Mouse (Mus musculus) retina, embryonic 14.5 days (tissue): Measurements from ENCODE around the gene Gm8127.
"Not testable (repeated sequence)": the region's sequence is repeated elsewhere in the genome, so short reads cannot be mapped to it uniquely, and the experiment has no call there.

Experiments used
- DNase-seq: peaks from one replicate; pipeline ENCODE4 v3.0.0-alpha.2; 2015; ENCODE audit warnings: low spot score

The Gm8127 gene

DNA sequence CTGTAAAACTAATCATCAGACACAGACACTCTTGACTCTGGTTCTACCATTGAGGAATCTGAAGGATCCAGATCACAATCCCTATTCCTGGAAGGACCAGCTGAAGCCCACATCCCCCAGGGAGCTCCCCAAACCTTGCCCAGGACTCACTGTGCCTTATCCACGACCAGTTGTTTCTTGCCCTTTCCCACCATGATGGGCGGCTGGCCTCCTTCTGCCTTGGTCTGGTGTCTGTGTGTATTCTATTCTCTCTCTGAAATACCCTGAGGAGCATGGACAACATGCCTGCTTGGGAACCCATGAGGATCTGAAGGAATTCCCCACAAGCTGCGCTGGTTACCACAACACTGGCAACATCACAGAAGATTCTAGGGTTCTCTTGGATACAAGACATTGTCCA lies at the start of gene Gm8127:
TSS of gene Gm8127 (minus strand) at position 330 of the 400 bp plus-strand sequence.
- DNase-seq, result not testable (repeated sequence)

DNA sequence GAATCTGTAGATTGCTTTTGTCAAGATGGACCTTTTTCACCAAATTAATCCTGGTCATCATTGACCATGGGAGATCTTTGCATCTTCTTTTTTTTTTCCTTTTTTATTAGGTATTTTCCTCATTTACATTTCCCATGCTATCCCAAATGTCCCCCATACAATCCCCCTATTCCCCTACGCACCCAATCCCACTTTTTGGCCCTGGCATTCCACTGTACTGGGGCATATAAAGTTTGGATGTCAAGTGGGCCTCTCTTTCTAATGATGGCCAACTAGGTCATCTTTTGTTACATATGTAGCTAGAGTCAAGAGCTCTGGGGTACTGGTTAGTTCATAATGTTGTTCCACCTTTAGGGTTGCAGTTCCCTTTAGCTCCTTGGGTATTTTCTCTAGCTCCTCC lies 44.0 kb upstream of the Gm8127 start:
- not testable (repeated sequence) for DNase-seq

- DNase-seq, result not testable (repeated sequence)
Measured at GRCm38 (mm10) chr14:43331362-43331880, 37.8 kb upstream of the Gm8127 start.

- DNase-seq, result not testable (repeated sequence)
Measured at GRCm38 (mm10) chr14:43328603-43329002, 35.0 kb upstream of the Gm8127 start.

GRCm38 (mm10) chr14:43319516-43319915 lies 25.9 kb upstream of the Gm8127 start:
- DNase-seq, result not testable (repeated sequence)

GRCm38 (mm10) chr14:43278681-43279080 lies 15.0 kb downstream of the Gm8127 start:
- not testable (repeated sequence) for DNase-seq

DNA sequence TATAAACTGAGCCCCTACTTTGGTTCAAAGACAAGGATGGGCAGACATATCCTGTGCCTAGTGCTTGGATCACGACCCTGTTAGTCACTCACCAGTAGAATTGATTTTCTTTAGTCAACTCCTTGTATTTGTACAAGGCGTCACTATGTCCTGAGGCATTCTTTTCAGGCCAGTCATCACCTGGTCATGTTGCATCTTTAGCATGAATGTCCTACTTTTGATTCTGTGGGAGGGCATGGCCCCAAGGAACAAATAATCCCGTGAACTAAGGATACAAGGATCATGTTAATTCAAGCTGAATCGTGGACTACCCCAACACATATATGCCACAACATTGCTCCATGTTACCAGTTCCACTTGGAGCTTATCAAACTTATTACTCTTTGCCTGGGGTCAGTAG lies 15.5 kb downstream of the Gm8127 start:
- DNase-seq, result not testable (repeated sequence)

GRCm38 (mm10) chr14:43277468-43277867 lies 16.2 kb downstream of the Gm8127 start:
- DNase-seq, result not testable (repeated sequence)

- DNase-seq, result not testable (repeated sequence)
Measured at GRCm38 (mm10) chr14:43275752-43276151, 17.9 kb downstream of the Gm8127 start.

GRCm38 (mm10) chr14:43274986-43275511 lies 18.6 kb downstream of the Gm8127 start, which contains the start of gene Gm9732:
Gene Gm9732, plus strand, starts transcription at chr14:43275036.
- DNase-seq, result not testable (repeated sequence)

DNA sequence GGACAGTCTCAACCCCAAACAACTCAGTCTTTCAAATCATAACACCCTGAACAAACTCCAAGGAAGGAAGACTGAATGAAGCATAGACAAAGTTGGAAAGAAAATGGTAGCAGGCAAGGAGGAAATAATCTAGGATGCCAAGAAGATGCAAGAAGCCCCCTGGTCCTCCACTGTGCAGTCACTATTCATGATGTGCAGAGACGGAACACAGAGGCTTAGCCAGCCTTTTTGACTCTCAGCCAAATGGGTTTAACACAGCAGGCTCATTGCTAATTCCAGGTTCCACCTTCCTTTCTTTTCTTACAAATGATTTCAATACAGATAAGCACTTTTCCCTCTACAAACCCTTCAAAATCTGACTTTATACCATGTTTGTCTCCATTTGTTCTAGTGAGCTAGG lies 20.5 kb downstream of the Gm8127 start:
- DNase-seq, result not testable (repeated sequence)

GRCm38 (mm10) chr14:43269211-43269610 lies 24.4 kb downstream of the Gm8127 start:
- DNase-seq, result not testable (repeated sequence)

DNA sequence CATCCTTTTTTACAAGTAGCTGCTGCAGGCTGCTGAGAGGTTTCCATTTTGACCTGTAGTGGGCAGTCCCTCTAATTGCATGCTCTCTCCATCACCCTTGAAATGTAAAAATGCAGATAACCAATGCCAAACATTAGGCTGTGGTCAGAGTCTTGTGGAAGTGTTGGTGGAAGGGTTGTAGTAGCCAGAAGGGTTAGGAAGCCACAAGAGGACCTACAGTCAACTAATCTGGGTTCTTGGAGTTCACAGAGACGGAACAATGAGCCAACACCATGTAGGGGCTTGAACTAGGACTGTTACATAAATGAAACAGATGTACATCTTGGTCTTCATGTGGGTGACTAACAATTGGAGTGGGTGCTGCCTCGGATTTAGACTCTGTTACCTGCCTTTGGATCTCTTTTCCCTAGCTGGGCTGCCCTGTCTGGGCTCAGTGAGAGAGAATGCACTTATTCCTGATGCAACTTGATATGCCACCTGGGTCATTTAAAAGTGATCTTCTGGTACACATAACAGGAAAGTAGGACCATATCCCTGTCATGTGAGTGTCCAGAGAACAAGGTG lies 25.0 kb downstream of the Gm8127 start:
- DNase-seq, result not testable (repeated sequence)

DNA sequence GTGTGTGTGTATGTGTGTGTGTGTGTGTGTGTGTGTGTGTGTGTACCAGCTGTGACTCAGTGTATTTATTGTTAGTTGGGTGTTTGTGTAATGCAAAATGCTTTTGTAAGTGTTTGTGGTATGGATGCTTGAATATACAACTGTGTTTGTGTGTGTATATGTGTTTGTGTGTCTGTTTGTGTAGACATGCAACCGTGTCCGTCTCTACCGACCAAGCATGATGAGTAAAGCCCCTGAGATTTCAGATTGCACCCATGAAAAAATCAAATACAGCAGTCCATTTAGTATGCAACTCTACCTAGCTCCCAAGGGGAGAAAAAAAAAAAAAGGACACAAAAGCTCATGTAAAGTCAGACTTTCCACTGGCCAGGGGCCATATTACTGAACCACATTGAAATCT lies 30.2 kb downstream of the Gm8127 start:
- DNase-seq, result not testable (repeated sequence)

GRCm38 (mm10) chr14:43258349-43258748 lies 35.3 kb downstream of the Gm8127 start, which contains the start of gene Gm8126:
Gene Gm8126, plus strand, starts transcription at chr14:43258649.
- DNase-seq, result not testable (repeated sequence)

- not testable (repeated sequence) for DNase-seq
Measured at GRCm38 (mm10) chr14:43256511-43256910, 37.1 kb downstream of the Gm8127 start.

DNA sequence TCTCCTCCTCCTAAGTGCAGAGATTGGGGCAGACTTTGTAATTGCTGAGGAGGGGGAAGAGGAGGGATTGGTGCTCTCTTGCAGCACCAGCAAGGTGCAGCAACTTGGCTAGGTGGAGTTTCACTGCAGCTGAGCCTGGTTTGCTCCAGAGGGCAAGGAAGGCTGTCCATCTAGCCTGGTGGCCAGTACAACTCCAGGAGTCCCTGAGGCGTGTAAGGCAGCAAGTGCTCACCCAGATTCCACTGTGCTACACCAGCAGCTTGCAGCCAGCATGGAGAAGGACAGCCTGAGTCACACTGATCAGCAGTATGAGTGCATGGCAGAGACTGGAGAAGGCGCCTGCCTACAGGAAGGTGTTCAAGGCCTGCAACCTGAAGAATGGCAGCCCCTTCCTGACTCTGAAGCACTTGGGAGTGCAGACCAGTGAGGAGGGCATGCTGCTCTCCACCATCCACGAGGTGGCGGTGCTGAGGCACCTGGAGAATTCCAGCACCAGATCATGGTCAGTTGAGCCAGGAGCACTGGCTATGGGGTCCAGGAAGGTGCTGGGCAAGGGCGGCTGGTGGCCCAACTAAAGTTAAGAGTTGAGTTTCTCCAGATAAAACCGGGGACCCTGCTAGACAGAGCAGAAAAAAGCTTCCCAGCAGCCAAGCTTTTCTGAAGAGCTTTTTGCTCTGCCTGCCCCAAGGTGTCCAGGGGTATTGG lies 42.9 kb downstream of the Gm8127 start:
- not testable (repeated sequence) for DNase-seq

GRCm38 (mm10) chr14:43249611-43250170 lies 43.9 kb downstream of the Gm8127 start:
- not testable (repeated sequence) for DNase-seq
